Mouse (Mus musculus) G1E (cell line): ENCODE data around the gene Grsf1.

Experiments
- CTCF ChIP-seq: IDR thresholded peaks from 2 replicates; pipeline ENCODE4 v1.5.1; 2012; ENCODE audit warnings: low read depth, low read length, inconsistent platforms, mixed read lengths
- GATA1 ChIP-seq: IDR thresholded peaks from 2 replicates; pipeline ENCODE4 v1.6.1; 2012; ENCODE audit warnings: borderline replicate concordance, low read length, inconsistent platforms, mixed read lengths
- TAL1 ChIP-seq: conservative IDR thresholded peaks from 2 replicates; pipeline ENCODE4 v1.6.1; 2012; ENCODE audit warnings: low read depth, low read length, inconsistent platforms, mixed read lengths

DNA sequence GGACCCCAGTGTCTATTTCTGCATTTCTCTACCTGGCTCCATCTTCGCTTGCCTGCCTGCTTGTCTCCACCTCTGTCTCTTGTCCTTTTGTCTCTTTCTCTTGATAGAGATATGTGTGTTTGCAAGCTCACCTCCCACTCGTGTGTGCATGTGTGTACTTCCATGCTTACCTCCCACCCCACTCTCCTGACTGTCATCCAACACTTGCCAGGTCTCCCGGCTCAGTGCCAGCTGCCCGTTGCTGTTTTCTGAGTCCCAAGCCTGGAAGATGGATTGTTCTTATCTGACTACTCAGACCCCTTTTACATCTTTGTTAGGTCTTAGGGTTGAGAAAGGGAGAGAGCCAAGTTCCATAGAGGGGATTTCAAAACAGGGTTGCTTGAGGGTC lies 46.2 kb upstream of the Grsf1 start:
- TF ChIP-seq CTCF (no peak), TAL1 (no peak), GATA1 (no peak)
